Mouse (Mus musculus) liver, embryonic 15.5 days (tissue): Measurements from ENCODE around the gene Gns. TPM values are rescaled to one million over a fixed set of nuclear protein-coding genes. Genes with fewer than 3 reads are reported as not detected.
A peak's percentile ranks its signal among the peaks of the same experiment; 100 is the strongest.

Experiments used
- ATAC-seq: fragments of 200-750 bp; cut with Nextera tagmentation; 2 replicates; pipeline ENCODE4 v1.8.0; 2017; ENCODE audit warnings: moderate number of reproducible peaks, mild to moderate bottlenecking, moderate library complexity; ENCODE audit not compliant: insufficient read depth
- H3K27ac ChIP-seq: fragments of 300-500 bp; sonication (generic); replicated peaks from 2 replicates; pipeline ENCODE4 v1.5.1; 2015; ENCODE audit warnings: mild to moderate bottlenecking, inconsistent platforms
- H3K27me3 ChIP-seq: fragments of 300-500 bp; sonication (generic); 2 replicates; pipeline ENCODE4 v1.6.1; 2015; ENCODE audit warnings: mild to moderate bottlenecking, inconsistent platforms
- H3K36me3 ChIP-seq: fragments of 300-500 bp; sonication (generic); replicated peaks from 2 replicates; pipeline ENCODE4 v1.6.1; 2015; ENCODE audit warnings: moderate library complexity, mild to moderate bottlenecking, inconsistent platforms
- H3K4me1 ChIP-seq: fragments of 300-500 bp; sonication (generic); replicated peaks from 2 replicates; pipeline ENCODE4 v1.6.1; 2015; ENCODE audit warnings: inconsistent platforms
- H3K4me2 ChIP-seq: fragments of 300-500 bp; sonication (generic); 2 replicates; pipeline ENCODE4 v1.6.1; 2015; ENCODE audit warnings: moderate library complexity, mild to moderate bottlenecking, inconsistent platforms
- H3K4me3 ChIP-seq: fragments of 300-500 bp; sonication (generic); replicated peaks from 2 replicates; pipeline ENCODE4 v1.5.1; 2015; ENCODE audit warnings: mild to moderate bottlenecking, inconsistent platforms
- H3K9ac ChIP-seq: fragments of 300-500 bp; sonication (generic); 2 replicates; pipeline ENCODE4 v1.6.1; 2015; ENCODE audit warnings: moderate library complexity, mild to moderate bottlenecking, inconsistent platforms
- H3K9me3 ChIP-seq: fragments of 300-500 bp; sonication (generic); replicated peaks from 2 replicates; pipeline ENCODE4 v1.6.1; 2016; ENCODE audit warnings: inconsistent platforms
- WGBS: fragments of 180-500 bp; shearing (Covaris S2); methylation state at CpG from one replicate; pipeline ENCODE4 v1.1.7; 2015; ENCODE audit warnings: mixed read lengths; ENCODE audit not compliant: insufficient replicate concordance; 5-methylcytosine and 5-hydroxymethylcytosine counted together
- polyA plus RNA-seq: library from polyadenylated mRNA; unstranded; fragments of >200 nt; fragmentation: Nextera tagmentation; extraction: Ambion mirVana; gene quantifications from 2 replicates; pipeline ENCODE4 v1.2.1, GENCODE M21; 2015

The Gns gene
- polyA plus RNA-seq, 1 experiment from 2014 or later = 16.9 TPM

DNA sequence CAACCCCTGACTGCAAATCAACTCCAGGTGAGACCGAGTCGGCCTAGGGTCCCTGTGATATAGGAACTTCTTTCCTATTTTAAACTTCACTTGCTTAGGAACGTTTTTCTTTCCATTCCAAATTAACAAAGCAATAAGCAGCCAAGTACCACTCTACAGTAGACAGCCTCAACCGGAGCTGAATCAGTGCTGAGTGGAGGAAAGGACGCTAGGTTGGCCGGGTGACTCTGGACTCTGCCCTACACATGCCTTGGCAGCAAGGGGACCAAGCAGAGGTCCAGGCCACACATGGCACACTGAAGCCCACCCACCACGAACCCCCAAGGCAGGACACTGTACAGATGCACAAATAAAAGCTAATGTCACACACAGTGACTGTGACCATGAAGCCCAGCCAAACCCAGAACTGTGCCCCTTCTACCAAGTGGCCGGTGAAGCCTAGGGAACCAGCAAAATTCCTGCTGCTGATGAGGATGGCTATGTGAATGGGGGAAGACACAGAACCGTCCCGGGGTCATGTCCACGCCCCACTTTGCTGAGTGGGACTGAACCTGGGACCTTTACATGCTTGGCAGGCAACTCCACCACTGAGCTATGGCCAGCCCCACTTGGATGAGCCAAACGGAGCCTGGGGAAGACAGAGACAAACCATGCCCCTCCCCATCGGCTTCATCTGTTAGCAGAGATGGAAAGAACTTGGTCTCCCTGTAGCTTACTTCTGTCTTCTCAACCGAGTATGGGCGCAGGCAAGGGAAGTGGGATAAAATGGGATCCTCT is 66.1 kb downstream of the Gns start:
- 55% methylated on average over 15 of the region's 15 CpGs for WGBS

DNA sequence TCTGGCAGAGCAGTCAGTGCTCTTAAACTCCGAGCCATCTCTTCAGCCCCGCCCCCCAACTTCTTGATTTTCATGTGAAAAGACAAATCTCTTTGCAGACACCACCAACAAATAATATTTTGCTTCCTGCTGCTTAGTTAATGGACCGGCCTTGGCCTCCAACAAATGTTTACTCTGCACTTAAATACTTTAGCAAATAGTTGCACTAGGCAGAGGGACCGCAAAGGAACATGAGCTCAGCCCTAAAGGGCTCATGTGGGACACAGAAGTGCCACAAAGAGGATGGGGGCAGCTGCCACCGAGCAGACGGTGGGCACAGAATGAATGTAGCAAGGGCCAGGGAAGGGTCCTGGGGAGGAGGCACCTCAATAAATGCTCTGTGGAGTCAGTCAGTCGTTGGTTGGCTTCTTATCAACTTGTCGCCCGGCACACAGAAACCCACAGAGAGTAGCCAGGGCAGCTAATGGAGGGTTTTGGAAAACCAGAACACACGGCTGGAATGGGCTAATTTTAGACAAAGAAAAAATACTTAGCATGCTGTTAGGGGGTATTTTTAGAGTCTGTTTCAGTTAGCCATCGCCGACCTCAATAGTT is 67.2 kb downstream of the Gns start:
- Histone ChIP-seq H3K27me3 (no peaks in the 10 kb centered on the region), H3K36me3 (no peaks in the 10 kb centered on the region), H3K27ac (peak overlapping the region; percentile 71), H3K4me2 (peak overlapping the region; percentile 60), H3K9me3 (no peaks in the 10 kb centered on the region), H3K4me1 (peaks cover 85% of the 10 kb centered on the region), H3K4me3 (peak overlapping the region; percentile 17), H3K9ac (0 out of 2 replicates have a peak overlapping the region, but pooled peaks have one; percentile 22)
- 13% methylated on average over 12 of the region's 12 CpGs for WGBS
- ATAC-seq = peak; percentile 33

More for the DNA sequence above, 66.1 kb downstream of the Gns start:
- no peaks in the 10 kb centered on the region for H3K27me3 ChIP-seq
- no peak overlapping the region for H3K4me2 ChIP-seq
- peak overlapping the region; percentile 16; the same call in 1 of the 2 replicates for H3K27ac ChIP-seq
- no peaks in the 10 kb centered on the region for H3K9me3 ChIP-seq
- H3K4me1 ChIP-seq = peaks cover 87% of the 10 kb centered on the region
- H3K36me3 ChIP-seq = no peaks in the 10 kb centered on the region
- ATAC-seq = no peak
- no peak overlapping the region for H3K4me3 ChIP-seq
- H3K9ac ChIP-seq = no peak overlapping the region

DNA sequence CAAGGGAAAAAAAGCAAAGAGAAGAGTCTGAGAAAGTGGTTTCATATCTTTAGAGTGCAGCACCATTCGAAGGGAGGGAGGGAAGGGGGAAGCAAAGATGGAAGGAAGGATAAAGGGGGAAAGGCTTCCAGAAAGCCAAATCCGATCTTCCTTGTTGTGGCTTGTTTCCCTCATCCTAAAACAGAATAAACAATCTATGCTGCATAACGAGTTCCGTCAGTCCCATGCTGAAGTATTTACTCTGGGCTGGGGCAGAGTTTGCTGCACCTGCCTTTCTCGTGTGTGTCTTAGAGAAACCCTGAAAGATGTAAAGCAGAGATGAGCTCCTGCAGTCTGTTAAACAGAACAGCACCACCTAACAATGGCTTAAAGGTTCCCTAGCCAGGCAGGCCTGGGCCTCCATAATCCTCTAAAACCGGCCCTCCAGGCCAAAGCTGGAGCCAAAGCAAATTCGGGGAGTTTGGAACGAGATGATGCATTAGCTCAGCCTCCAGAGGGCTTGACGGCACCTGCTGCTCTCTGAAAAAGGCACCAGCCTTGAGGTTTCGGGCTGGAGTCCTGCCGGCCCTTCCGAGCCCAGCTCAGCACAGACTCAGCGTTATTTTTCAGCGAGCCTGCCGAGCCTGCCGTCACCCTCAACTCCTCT is 67.9 kb downstream of the Gns start:
- ATAC-seq = peak; percentile 26; the same call in 1 of the 2 replicates
- Histone ChIP-seq H3K9me3 (no peaks in the 10 kb centered on the region), H3K36me3 (no peaks in the 10 kb centered on the region), H3K4me3 (peak overlapping the region; percentile 17), H3K27ac (peak overlapping the region; percentile 71), H3K4me2 (peak overlapping the region; percentile 60), H3K27me3 (no peaks in the 10 kb centered on the region), H3K9ac (peak overlapping the region; percentile 22; the same call in 1 of the 2 replicates), H3K4me1 (peaks cover 79% of the 10 kb centered on the region)
- 16% methylated on average over 16 of the region's 16 CpGs for WGBS

DNA sequence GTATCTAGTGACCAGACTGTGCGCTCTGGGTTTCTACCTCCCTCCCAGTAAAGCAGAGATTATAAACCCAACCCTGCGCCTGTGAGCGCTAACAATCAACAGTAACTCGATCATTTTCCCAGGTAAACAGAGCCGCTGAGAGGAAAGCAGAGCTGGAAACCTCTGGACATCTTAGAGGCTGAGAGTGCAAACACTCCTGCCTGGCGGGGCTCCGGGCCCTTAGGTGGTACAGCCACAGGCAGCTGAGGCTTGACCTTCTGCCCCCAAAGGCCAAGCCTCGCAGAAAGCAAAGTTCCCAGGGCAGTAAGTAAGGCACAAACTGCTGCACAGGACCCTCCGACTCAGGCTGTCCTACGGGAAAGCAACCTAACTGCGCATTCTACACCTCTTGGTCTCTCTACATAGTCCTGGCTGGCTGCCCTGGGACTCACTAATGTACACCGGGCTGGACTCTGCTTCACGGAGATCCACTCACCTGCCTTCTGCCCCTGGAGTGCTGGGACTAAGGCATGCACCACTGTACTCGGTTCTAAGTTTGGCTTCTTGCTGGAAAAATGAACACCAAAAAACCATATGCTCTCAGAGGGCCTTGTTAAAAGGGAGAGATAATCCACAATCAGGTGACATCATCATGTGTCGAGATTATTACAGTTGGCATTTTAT is 69.7 kb downstream of the Gns start:
- Histone ChIP-seq H3K4me1 (peaks cover 67% of the 10 kb centered on the region), H3K27me3 (no peaks in the 10 kb centered on the region), H3K4me2 (no peak overlapping the region), H3K9ac (no peak overlapping the region), H3K36me3 (no peaks in the 10 kb centered on the region), H3K4me3 (no peak overlapping the region), H3K27ac (peak overlapping the region; percentile 68), H3K9me3 (no peaks in the 10 kb centered on the region)
- WGBS = 72% methylated on average over 15 of the region's 15 CpGs
- ATAC-seq = no peak

DNA sequence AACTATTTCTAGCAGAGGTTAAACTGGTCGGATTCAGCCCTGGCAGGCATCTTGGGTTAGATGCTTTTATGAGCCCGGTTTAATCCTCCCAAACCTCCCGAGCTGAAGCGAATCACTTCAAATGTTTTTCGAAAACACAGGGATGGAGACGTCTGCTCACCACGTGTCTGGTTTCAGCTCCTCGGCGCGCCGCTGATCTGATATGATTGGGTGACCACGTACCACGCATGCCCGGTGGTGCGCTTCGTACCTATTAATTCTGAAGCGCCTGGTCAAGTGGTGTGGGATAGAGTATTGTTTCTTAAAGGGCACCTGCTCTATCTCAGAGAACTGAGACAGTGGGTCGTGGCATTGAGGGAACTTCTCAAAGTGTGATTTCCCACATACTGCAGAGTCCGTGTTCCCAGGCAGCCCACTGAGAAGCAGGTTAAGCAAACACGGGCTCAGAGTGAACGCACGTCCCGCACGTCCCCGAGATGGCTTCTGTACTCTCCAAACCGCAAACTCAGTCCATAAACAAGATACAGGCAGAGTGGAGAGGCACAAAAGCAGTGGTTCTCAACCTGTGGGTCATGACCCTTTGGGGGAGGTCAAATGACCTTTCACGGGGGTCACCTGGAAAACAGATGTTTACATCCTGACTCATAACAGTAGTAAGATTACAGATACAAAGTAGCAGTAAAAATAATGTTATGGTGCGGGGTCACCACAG is 70.8 kb downstream of the Gns start:
- Histone ChIP-seq H3K36me3 (no peaks in the 10 kb centered on the region), H3K27me3 (no peaks in the 10 kb centered on the region), H3K27ac (peak overlapping the region; percentile 26), H3K4me3 (no peak overlapping the region), H3K9ac (no peak overlapping the region), H3K4me1 (peaks cover 60% of the 10 kb centered on the region), H3K4me2 (no peak overlapping the region), H3K9me3 (no peaks in the 10 kb centered on the region)
- 64% methylated on average over 28 of the region's 28 CpGs for WGBS
- ATAC-seq = peak; percentile 11; the same call in 1 of the 2 replicates

DNA sequence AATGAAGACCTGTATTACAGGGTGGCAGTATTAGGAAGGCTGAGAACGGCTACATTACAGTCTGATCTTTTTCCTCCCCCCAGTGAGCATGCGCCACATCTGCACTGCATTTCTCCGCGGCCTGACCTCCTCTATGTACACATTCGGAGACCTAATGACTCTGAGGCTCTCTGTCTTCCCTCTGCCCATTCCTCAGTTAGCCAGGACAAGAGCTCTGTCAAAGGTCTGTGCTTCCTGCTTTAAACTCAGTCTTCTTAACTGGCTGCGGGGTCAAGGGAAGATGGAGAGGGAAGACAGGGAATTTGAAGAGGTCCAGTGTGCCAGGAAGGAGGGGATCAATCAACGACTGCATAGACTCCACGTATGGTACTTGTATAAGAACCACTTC is 71.4 kb downstream of the Gns start:
- no peak overlapping the region for H3K9ac ChIP-seq
- H3K4me3 ChIP-seq = no peak overlapping the region
- ATAC-seq = peak; percentile 26; the same call in 1 of the 2 replicates
- H3K27ac ChIP-seq = peak overlapping the region; percentile 26
- 53% methylated on average over 8 of the region's 8 CpGs for WGBS
- no peak overlapping the region for H3K4me2 ChIP-seq
- no peaks in the 10 kb centered on the region for H3K27me3 ChIP-seq
- H3K4me1 ChIP-seq = peaks cover 57% of the 10 kb centered on the region
- H3K9me3 ChIP-seq = no peaks in the 10 kb centered on the region
- no peaks in the 10 kb centered on the region for H3K36me3 ChIP-seq

DNA sequence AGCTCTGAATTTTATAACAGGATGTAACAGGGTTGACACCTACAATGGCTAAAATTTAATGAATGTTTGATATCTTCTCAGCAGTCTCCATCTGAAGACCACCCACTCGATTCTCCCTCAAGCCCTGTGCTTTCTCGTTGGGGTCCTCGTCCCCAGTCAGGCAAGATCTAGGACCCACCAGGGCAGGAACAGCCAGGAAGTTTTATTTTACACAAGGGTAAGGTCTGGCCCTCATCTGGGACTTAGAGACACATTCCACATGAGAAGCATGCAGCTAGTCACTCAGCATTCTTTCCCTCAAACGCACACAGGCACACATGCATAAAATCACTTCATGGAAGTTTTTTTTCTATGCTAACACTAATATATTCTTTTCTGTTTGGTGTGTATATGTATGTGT is 71.8 kb downstream of the Gns start:
- H3K9me3 ChIP-seq = no peaks in the 10 kb centered on the region
- peak overlapping the region; percentile 26 for H3K27ac ChIP-seq
- no peak for ATAC-seq
- no peaks in the 10 kb centered on the region for H3K27me3 ChIP-seq
- no peak overlapping the region for H3K4me3 ChIP-seq
- WGBS = 53% methylated on average over 4 of the region's 4 CpGs
- peaks cover 53% of the 10 kb centered on the region for H3K4me1 ChIP-seq
- no peaks in the 10 kb centered on the region for H3K36me3 ChIP-seq
- H3K9ac ChIP-seq = no peak overlapping the region
- no peak overlapping the region for H3K4me2 ChIP-seq

DNA sequence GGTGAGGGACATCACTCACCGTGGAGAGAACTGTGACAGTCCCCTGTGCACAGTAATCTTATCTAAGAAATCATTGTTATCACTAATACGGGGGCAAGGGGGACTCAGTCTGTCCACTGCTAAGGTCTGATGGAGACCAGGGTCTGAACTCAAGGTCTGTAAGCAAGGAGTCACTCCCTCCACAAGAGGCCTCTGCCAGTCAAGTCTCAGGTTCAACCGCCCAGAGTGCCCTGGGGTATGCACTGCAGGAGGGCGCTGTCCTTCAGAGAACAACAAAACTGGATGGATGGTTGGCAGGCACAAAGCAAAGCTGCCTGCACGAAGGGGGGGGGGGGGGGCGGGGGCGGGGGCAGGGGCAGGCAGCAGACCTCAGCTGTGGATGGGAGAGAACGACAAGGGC is 73.2 kb downstream of the Gns start:
- no peak overlapping the region for H3K4me2 ChIP-seq
- H3K4me3 ChIP-seq = no peak overlapping the region
- no peak overlapping the region for H3K9ac ChIP-seq
- 77% methylated on average over 8 of the region's 8 CpGs for WGBS
- H3K27me3 ChIP-seq = no peaks in the 10 kb centered on the region
- no peak for ATAC-seq
- H3K36me3 ChIP-seq = no peaks in the 10 kb centered on the region
- no peaks in the 10 kb centered on the region for H3K9me3 ChIP-seq
- H3K27ac ChIP-seq = no peak overlapping the region
- H3K4me1 ChIP-seq = peaks cover 39% of the 10 kb centered on the region

DNA sequence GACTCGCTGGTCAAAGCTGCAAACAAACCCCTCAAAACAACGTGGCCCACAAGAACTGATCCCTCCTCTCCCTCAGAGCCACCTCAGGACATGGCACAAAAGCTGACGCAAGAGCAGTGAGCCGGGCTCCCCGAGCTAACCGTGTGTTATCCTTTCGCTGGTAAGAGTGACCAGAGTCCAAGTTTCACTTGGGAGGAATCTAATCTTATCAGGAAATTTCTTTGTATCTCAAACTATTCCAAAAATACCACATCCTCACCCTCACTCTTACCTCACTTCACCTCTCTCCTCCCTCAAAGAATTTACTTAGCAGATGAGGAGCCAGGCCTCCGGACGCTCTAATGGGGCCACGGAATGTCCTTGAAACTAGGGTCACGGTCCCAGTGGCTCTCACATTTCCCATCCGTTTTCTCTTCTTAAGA is 74.4 kb downstream of the Gns start:
- Histone ChIP-seq H3K9me3 (no peaks in the 10 kb centered on the region), H3K36me3 (no peaks in the 10 kb centered on the region), H3K4me1 (peaks cover 30% of the 10 kb centered on the region), H3K27ac (no peak overlapping the region), H3K9ac (no peak overlapping the region), H3K27me3 (no peaks in the 10 kb centered on the region), H3K4me3 (no peak overlapping the region), H3K4me2 (no peak overlapping the region)
- no peak for ATAC-seq
- WGBS = 72% methylated on average over 12 of the region's 12 CpGs

DNA sequence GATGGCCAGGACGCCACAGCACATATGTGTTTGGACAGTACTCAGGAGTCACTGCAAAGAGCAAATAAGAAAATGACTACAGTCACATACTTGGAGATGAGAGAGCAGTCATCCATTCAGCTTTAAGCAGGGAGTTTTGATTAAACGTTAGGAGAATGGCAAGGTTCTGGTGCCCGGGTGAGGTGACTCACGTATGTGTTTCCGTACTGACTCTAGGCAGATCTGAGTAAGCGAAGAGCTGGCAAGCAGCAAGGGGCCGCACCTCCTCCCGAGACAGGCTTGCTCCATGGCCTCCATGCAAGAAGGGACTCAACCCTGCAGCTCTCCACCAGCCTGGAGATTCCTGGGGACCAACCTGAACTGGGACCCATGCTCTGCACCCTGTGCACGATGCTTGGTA is 78.9 kb downstream of the Gns start:
- 70% methylated on average over 9 of the region's 9 CpGs for WGBS
- Histone ChIP-seq H3K27ac (no peak overlapping the region), H3K4me1 (peaks cover 27% of the 10 kb centered on the region), H3K4me3 (no peak overlapping the region), H3K4me2 (no peak overlapping the region), H3K36me3 (no peaks in the 10 kb centered on the region), H3K27me3 (no peaks in the 10 kb centered on the region), H3K9me3 (no peaks in the 10 kb centered on the region), H3K9ac (no peak overlapping the region)
- no peak for ATAC-seq
